Mouse (Mus musculus): ENCODE data around the gene Slc2a4.

The Slc2a4 gene

GRCm38 (mm10) chr11:69895291-69895690, 52.7 kb downstream of the Slc2a4 start, which contains the start of gene Acap1:
Acap1 (minus strand) TSS chr11:69895539.
- DNase-seq, result no peak

GRCm38 (mm10) chr11:69894671-69895070, 53.3 kb downstream of the Slc2a4 start:
- DNase-seq, result peak; percentile 30
